Mouse (Mus musculus) bone marrow, adult 2 months (tissue): ENCODE results near the gene Rpl18a. TPM values are rescaled to one million over a fixed set of nuclear protein-coding genes. Genes with fewer than 3 reads are reported as not detected.
A peak's percentile ranks its signal among the peaks of the same experiment; 100 is the strongest.

Source experiments
- H3K27ac ChIP-seq: fragments of 200-500 bp; 2 replicates; pipeline ENCODE4 v1.5.1; 2012; ENCODE audit warnings: low read depth, mild to moderate bottlenecking, control low read depth, inconsistent platforms, low read length; ENCODE audit not compliant: control insufficient read depth, poor library complexity, insufficient read depth
- H3K4me1 ChIP-seq: fragments of 200-500 bp; 2 replicates; pipeline ENCODE4 v1.6.1; 2011; ENCODE audit warnings: low read length; ENCODE audit not compliant: control insufficient read depth, insufficient read depth
- H3K4me3 ChIP-seq: fragments of 200-500 bp; replicated peaks from 2 replicates; pipeline ENCODE3; 2011; ENCODE audit warnings: mild to moderate bottlenecking, low read depth, low read length, control low read depth; ENCODE audit not compliant: control insufficient read depth
- CTCF ChIP-seq: fragments of 200-500 bp; IDR thresholded peaks from 2 replicates; pipeline ENCODE4 v1.5.1; 2011; ENCODE audit warnings: low read length, control low read depth; ENCODE audit not compliant: control insufficient read depth, insufficient read depth
- POLR2A ChIP-seq: fragments of 200-500 bp; IDR thresholded peaks from 2 replicates; pipeline ENCODE4 v1.6.1; 2011; ENCODE audit warnings: low read depth, mild to moderate bottlenecking, control low read depth, low read length, borderline replicate concordance; ENCODE audit not compliant: control insufficient read depth
- WGBS: fragments of 180-500 bp; shearing (Covaris S2); methylation state at CpG from one replicate; pipeline ENCODE4 v1.1.7; 2018; 5-methylcytosine and 5-hydroxymethylcytosine counted together
- polyA plus RNA-seq: library from polyadenylated mRNA; stranded (reverse); fragments of >200 nt; gene quantifications from 2 replicates; pipeline ENCODE4 v1.2.4, GENCODE M21; 2011; ENCODE audit warnings: low replicate concordance; ENCODE audit not compliant: missing spikeins, insufficient read depth, insufficient read length

The Rpl18a gene
- 1,290 and 1,544 TPM in 2 replicates for polyA plus RNA-seq

DNA sequence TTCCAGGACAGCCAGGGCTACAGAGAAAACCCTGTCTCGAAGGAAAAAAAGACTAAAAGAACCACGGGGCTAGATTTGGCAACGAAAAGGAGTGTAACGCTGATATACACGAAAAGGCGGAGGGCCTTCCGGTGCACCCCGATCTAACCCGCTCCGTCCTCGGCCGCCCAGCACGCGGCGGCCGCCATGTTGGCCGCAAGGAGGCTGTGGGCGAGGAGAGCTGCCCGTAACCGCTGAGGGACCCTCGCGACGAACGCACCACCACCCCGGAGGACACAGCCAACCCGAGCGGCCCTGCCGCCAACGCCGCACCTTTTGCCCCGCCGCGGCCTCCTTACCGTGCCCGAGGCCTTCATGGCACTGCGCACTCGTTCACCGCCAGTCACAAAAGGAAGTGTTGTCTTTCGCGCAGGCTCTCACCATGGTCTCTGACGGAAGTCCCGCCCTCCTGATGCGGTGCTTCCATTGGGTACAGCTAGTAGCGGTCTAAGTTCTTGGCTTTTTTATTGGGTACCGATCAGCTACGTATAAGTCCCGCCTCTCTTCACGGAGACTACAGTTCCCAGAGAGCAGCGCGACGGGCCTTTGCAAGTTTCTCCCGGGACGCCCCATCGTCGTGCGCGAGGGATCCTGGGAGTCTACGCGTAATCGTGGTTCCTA is at the start of gene Rpl18a:
Gene Rpl18a, minus strand, starts transcription at position 392 of the 660 bp plus-strand sequence.
- under 1% methylated on average over 60 of the region's 60 CpGs for WGBS
- TF ChIP-seq POLR2A (peak; percentile 93), CTCF (no peak)
- peak within 1 kb of the TSS; percentile 60 for H3K27ac ChIP-seq
- H3K4me1 ChIP-seq, result peaks cover 4% of the 10 kb centered on the region; the same call in 1 of the 2 replicates
- peak within 1 kb of the TSS; percentile 94 for H3K4me3 ChIP-seq

DNA sequence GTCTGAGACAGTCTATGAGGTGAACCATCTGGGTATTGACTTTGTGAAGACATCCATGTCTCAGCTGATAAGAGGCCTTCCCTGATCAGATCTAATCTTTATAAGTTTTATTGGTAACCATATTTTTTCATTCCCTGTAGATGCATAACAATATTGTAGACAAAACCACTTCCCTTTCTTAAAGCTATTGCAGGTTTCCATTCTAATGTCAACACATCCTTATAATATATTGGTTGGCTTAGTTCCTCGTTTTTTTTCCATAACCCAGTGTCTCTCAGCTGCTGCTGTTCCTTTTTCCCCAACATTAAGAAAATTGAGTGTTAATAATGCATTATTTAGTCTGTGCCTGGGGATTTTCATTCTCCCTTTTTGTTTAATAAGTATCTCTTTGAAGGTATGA is 46.0 kb upstream of the Rpl18a start:
- Histone ChIP-seq H3K27ac (no peak overlapping the region), H3K4me1 (peaks cover 2% of the 10 kb centered on the region; the same call in 1 of the 2 replicates), H3K4me3 (no peak overlapping the region)
- 2% methylated on average over 1 of the region's 1 CpGs for WGBS
- no peak for TF ChIP-seq POLR2A
- no peak for TF ChIP-seq CTCF

DNA sequence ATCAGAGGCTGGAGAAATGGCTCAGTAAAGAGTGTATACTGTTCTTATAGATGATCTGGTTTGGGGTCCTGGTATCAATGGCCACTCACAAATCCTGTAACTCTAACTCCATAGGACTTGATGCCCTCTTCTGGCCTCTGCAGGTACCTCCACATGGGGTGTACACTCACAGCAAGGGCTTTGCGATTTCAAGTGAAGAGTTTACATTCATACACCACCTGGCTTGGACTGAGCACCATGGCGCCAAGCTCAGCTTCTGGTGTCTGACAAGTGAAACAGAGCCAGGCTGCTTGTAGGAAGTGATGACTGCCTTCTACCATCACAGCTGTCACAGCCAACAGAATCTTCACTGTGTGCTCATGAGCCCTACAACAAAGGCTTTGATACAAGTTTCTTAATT is 44.3 kb upstream of the Rpl18a start:
- H3K4me3 ChIP-seq, result no peak overlapping the region
- H3K27ac ChIP-seq, result no peak overlapping the region
- TF ChIP-seq CTCF, result no peak
- no peak for TF ChIP-seq POLR2A
- WGBS, result 70% methylated on average over 2 of the region's 2 CpGs
- peaks cover 2% of the 10 kb centered on the region; the same call in 1 of the 2 replicates for H3K4me1 ChIP-seq

DNA sequence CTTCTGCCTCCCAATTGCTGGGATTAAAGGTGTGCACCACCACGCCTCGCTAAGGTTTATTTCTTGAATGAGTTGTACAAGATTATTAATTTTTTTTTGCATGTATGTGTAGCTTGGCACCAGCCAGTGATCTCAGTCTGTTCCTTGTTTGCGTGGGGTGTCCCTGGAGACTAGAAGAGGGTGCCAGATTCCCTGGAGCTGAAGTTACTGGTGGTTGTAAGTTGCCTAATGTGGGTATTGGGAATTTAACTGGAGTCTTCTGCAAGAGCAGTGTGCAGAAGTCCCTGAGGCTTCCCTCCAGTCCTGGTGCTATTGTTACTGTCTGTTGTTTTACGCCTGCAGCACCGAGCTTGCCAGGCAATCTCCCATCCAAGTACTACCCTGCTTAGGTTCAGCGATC is 40.0 kb upstream of the Rpl18a start:
- 74% methylated on average over 6 of the region's 6 CpGs for WGBS
- H3K27ac ChIP-seq, result no peak overlapping the region
- H3K4me1 ChIP-seq, result peaks cover 2% of the 10 kb centered on the region; the same call in 1 of the 2 replicates
- H3K4me3 ChIP-seq, result no peak overlapping the region
- TF ChIP-seq CTCF, result no peak
- no peak for TF ChIP-seq POLR2A

GRCm38 (mm10) chr8:70934786-70935185 is 37.6 kb upstream of the Rpl18a start:
- Histone ChIP-seq H3K4me1 (no peaks in the 10 kb centered on the region), H3K27ac (no peak overlapping the region), H3K4me3 (no peak overlapping the region)
- WGBS, result 57% methylated on average over 7 of the region's 7 CpGs
- TF ChIP-seq CTCF, result no peak
- TF ChIP-seq POLR2A, result no peak

GRCm38 (mm10) chr8:70933036-70933435 is 35.8 kb upstream of the Rpl18a start:
- TF ChIP-seq CTCF (no peak), POLR2A (no peak)
- no peak overlapping the region for H3K27ac ChIP-seq
- H3K4me3 ChIP-seq, result no peak overlapping the region
- 85% methylated on average over 4 of the region's 4 CpGs for WGBS
- no peaks in the 10 kb centered on the region for H3K4me1 ChIP-seq

DNA sequence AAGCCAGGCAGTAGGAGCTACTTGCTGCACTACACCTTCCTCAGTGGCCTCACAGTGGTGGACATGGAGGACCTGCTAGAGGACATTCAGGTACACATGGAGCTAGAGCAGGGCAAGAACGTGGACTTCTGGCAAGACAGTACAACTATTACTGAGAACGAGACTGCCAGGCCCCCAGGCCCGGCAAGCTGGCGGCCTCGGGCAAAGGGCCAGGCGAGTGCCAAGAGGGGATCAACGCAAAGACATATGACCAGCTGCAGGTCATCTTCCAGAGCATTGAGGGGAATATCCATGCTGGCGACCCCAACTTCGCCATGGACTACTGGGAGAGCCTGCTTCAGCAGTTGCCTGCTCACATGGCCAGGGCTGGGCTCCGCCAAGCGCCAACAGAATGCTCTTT is 34.5 kb upstream of the Rpl18a start:
- no peak overlapping the region for H3K4me3 ChIP-seq
- no peak overlapping the region for H3K27ac ChIP-seq
- no peak for TF ChIP-seq POLR2A
- no peak for TF ChIP-seq CTCF
- no peaks in the 10 kb centered on the region for H3K4me1 ChIP-seq
- 90% methylated on average over 11 of the region's 11 CpGs for WGBS

DNA sequence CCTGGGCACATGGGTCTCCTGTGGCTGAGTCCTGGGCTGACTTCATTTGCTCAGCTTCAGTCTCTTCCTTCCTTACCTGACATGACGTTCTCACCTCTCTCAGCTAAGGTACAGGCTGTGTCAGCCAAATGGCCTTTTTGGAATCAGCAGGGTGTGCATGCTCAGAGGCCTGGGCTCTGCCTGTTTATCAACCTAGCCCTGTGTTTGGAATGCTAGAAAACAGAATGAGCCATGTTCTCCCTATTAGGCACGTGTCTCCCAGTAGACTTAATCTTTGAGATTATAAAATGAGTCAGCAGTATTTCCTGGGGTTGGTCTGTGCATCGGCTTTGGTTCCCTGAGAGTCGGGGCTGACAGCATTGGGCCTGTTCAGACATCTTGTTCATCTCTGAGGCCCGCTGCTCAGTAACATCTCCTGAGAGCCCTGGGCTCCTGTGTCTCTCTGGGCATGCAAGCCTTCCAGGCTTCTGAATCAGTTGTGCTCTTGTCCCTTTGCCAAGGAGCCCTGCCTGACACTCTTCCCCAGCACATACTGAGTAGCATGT is 31.6 kb upstream of the Rpl18a start:
- Histone ChIP-seq H3K27ac (no peak overlapping the region), H3K4me1 (no peaks in the 10 kb centered on the region), H3K4me3 (no peak overlapping the region)
- TF ChIP-seq CTCF (no peak), POLR2A (no peak)
- 43% methylated on average over 5 of the region's 5 CpGs for WGBS
